Mouse (Mus musculus): ENCODE results near the gene Mcm3ap. TPM values are rescaled to one million over a fixed set of nuclear protein-coding genes. Genes with fewer than 3 reads are reported as not detected.

The Mcm3ap gene
- polyA plus RNA-seq, 1 experiment: 51.7 TPM

Other genes with a start within 250 kb of the Mcm3ap start
- 91.5 and 98.4 TPM in 2 replicates for gene Prmt2, start 231.1 kb upstream of the Mcm3ap start, polyA plus RNA-seq (2012; rRNA removed)
- 241 and 271 TPM in 2 replicates for gene S100b, start 215.1 kb upstream of the Mcm3ap start, polyA plus RNA-seq (2012; rRNA removed)
- gene Dip2a, start 123.6 kb upstream of the Mcm3ap start, polyA plus RNA-seq (2012; rRNA removed): 39.2 and 43.1 TPM in 2 replicates
- gene AC141477.1, start 28.5 kb upstream of the Mcm3ap start, polyA plus RNA-seq (2012; rRNA removed): not detected in 2 replicates
- 22.8 and 24.3 TPM in 2 replicates for gene Pcnt, start 26.1 kb upstream of the Mcm3ap start, polyA plus RNA-seq (2012; rRNA removed)
- gene 2610028H24Rik, start 19.8 kb upstream of the Mcm3ap start, polyA plus RNA-seq (2012; rRNA removed): not detected in 2 replicates
- gene Ybey, start 187 bp downstream of the Mcm3ap start, polyA plus RNA-seq (2012; rRNA removed): 3.0 and 3.6 TPM in 2 replicates
- 27.3 and 29.2 TPM in 2 replicates for gene Lss, start 62.7 kb downstream of the Mcm3ap start, polyA plus RNA-seq (2012; rRNA removed)
- 0.44 and 0.46 TPM in 2 replicates for gene Spatc1l, start 93.3 kb downstream of the Mcm3ap start, polyA plus RNA-seq (2012; rRNA removed)
- 0.02 TPM in 1 of 2 replicates, not detected in the other for gene Ftcd, start 106.7 kb downstream of the Mcm3ap start, polyA plus RNA-seq (2012; rRNA removed)
- 18.1 and 22.4 TPM in 2 replicates for gene Col6a2, start 154.7 kb downstream of the Mcm3ap start, polyA plus RNA-seq (2012; rRNA removed)